Mouse (Mus musculus): Measurements from ENCODE around the gene Tmem199.

The Tmem199 gene

DNA sequence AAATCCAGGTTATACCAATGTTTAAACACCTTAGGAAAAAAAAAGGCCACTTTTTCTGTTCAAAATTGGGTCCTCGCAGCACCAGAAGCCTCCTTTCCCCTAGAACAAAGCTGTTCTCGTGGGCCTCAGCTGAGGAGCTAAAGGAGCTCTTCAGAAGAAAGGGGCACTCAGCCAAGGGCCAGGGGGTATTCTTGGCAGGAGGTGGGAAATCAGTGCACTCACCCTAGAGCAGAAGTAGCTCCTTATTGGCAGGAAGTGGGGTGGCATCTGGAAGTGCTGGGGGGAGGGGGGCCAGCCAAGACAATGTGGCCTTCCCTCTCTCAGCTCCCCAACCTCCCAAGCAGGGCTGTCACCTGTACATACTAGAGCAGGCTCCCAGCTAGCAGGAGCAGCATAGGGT lies 12.9 kb upstream of the Tmem199 start:
- no peak for DNase-seq (ENCODE audit: low spot score)

GRCm38 (mm10) chr11:78523241-78523955 lies 11.4 kb upstream of the Tmem199 start:
- DNase-seq (ENCODE audit: low spot score) = no peak

GRCm38 (mm10) chr11:78522481-78522997 lies 10.6 kb upstream of the Tmem199 start:
- DNase-seq (ENCODE audit: low spot score) = no peak

DNA sequence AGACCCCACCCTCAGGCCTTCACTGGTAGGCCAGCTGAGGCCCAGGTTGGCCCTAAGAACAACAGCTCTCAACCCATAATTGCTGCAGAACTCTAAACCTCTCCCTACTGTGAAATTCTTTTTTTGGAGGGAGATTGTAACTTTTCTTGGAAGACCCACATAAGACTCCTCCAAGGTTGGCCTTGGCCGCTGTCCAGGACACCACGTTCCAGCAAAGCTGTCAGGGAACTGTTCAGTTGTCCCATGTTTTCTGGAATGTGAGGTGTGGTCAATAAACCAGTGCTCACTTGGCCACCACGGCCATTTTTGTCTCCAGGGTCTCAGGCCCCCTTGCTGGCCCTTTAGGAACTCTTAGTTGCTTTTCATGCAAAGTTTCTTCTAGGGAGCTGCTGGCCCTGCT lies 9.9 kb upstream of the Tmem199 start:
- no peak for DNase-seq (ENCODE audit: low spot score)

GRCm38 (mm10) chr11:78518931-78519330 lies 7.0 kb upstream of the Tmem199 start:
- DNase-seq (ENCODE audit: low spot score) = no peak

DNA sequence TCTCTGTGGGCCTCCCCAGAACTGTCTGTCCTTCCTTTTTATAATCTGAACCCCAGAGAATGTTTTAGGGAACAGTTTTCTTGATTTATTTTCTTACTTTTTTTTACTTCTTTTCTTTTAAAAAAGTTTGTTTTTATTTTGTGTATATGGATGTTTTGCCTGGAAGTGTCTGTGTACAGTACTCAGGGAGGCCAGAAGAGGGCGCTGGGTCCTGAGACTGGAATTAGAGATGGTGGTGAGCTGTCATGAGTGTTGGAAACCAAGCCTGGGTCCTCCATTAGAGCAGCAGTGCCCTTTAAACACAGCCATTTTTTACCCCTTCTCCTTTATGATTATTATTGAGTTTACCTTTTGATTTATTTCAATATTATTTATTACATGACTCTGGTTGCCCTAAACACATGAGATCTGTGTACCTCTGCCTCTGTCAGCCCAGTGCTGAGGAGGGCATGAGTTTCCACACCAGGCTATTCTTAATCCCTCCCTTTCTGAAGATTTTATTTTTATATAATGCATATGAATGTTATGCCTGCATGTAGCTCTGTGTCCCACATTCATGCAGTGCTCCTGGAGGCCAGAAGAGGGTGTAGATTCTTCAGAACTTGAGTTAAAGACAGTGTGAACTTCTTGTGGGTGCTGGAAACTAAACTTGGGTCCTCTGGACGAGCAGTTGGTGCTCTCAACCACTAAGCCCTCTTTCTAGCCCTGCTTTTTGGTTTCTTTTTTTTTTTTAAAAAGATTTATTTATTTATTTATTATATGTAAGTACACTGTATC lies 3.8 kb upstream of the Tmem199 start:
- no peak for DNase-seq (ENCODE audit: low spot score)

- DNase-seq (ENCODE audit: low spot score) = no peak
Measured at GRCm38 (mm10) chr11:78513106-78513790, 1.3 kb upstream of the Tmem199 start.

DNA sequence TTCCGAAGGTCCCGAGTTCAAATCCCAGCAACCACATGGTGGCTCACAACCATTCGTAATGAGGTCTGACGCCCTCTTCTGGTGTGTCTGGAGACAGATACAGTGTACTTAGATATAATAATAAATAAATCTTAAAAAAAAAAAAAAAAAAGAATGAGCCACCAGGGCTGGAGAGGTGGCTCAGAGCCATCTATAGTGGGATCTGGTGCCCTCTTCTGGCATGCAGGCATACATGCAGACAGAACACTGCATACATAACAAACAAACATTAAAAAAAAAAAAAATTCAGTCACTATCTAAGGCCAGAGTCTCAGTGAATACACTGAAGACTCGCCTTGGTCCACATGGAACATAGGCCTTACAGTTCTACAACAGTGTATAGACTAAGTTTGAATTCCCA lies 2.8 kb downstream of the Tmem199 start:
- no peak for DNase-seq (ENCODE audit: low spot score)

GRCm38 (mm10) chr11:78505430-78505829 lies 6.5 kb downstream of the Tmem199 start:
- no peak for DNase-seq (ENCODE audit: low spot score)

DNA sequence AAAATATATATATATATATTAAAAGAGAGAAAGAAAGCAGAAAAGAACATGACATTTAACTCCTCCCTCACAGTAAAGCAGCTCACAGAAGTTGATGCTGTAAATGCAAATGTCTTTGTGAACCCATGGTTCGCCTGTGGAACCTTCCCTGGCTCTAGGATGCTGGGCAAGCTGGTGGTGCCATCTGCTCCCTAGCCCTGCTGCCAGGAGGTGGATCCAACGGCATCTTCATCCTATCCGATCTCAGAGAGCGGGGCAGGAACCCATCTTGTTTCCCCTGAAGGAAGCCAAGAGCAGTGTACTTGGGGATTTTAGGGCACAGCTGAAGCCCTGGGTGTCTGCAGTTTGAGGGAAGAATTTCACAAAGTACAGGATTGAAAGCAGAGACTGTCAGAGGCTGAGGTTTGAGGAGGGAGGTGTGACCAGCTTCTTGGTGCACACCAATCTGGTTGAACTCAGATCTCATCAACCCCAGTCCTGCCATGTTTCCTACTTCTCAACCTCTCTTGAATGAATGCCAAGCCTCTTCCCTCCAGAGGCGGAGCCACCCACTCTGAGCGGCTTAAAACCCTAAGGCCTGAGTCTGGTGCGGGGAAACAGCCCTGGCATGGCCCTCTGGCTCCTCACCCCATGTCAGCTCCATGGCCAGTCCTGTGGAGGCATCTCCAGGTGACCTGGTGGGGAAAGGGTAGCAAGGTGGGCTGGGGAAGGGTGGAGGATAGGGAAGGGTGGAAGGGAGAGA lies 8.9 kb downstream of the Tmem199 start, which contains the start of gene Sebox:
Gene Sebox, plus strand, starts transcription at position 539 of the 742 bp plus-strand sequence.
- DNase-seq (ENCODE audit: low spot score) = no peak

GRCm38 (mm10) chr11:78501529-78501928 lies 10.4 kb downstream of the Tmem199 start:
- no peak for DNase-seq (ENCODE audit: low spot score)

- DNase-seq (ENCODE audit: low spot score) = no peak
Measured at GRCm38 (mm10) chr11:78500623-78501202, 11.3 kb downstream of the Tmem199 start.

DNA sequence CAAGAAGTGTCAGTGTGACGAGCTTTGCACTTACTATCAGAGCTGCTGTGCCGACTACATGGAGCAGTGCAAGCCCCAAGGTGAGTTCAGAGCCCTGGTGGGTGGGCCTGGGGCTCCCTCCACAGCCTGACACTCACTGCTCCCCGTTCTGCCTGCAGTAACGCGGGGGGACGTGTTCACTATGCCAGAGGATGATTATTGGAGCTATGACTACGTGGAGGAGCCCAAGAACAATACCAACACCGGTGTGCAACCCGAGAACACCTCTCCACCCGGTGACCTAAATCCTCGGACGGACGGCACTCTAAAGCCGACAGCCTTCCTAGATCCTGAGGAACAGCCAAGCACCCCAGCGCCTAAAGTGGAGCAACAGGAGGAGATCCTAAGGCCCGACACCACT lies 12.4 kb downstream of the Tmem199 start:
- DNase-seq (ENCODE audit: low spot score) = no peak

GRCm38 (mm10) chr11:78499004-78499403 lies 13.0 kb downstream of the Tmem199 start, which contains the start of gene Vtn:
Gene Vtn (plus strand): TSS chr11:78499091.
- no peak for DNase-seq (ENCODE audit: low spot score)

- DNase-seq (ENCODE audit: low spot score) = peak; percentile 87
Measured at GRCm38 (mm10) chr11:78497544-78498522, 14.1 kb downstream of the Tmem199 start, which contains the start of gene Sarm1. Gene Sarm1 (minus strand): TSS chr11:78497754.

DNA sequence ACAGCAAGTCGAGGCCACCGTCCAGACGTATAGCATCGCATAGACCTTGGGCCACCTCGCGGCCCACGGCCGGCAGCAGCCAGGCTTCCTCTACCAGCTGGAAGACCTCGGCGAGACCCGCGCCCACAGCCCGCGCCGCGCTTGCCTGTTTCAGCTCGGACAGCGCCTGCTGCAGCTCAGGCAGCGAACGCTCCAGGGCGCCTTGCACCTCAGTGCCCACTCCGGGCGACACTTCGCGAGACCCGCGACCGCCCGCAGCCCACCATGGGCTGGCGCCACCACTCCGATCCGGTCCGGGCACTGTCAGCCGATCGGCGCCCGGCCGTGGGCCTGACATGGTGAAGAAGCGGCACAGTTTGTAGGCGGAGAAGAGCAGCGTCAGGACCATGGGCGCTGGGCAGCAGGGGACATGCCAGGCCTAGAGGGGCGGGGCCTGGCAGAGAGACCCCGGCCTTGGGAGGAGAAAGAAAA lies 14.9 kb downstream of the Tmem199 start:
- no peak for DNase-seq (ENCODE audit: low spot score)

- no peak for DNase-seq (ENCODE audit: low spot score)
Measured at GRCm38 (mm10) chr11:78495904-78496303, 16.1 kb downstream of the Tmem199 start.

- DNase-seq (ENCODE audit: low spot score) = no peak
Measured at GRCm38 (mm10) chr11:78490781-78491241, 21.2 kb downstream of the Tmem199 start.

GRCm38 (mm10) chr11:78488168-78488567 lies 23.8 kb downstream of the Tmem199 start:
- peak; percentile 22 for DNase-seq (ENCODE audit: low spot score)

DNA sequence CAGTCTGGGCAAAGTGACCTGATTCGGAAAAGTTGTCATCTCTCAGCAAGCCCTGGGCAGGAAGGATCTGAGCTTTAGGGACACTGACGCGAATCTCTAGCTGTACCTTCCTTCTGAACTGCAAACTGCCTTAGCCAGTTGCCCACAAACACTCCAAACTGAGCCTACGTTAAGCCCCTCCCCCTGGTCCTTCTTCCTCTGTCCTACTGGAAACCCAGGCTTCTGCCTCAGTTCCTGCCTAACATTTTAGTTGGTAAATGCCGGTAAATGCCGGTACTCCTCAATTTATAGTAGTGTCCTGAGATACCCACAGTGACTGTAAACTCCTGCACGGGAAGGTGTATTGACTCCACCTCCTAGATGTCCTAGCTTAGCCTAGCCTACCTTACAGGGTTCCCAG lies 28.3 kb downstream of the Tmem199 start:
- DNase-seq (ENCODE audit: low spot score) = no peak
